Mouse (Mus musculus) cerebellum, postnatal 25 days (tissue): ENCODE results near the gene Lrrc74a.
A peak's percentile ranks its signal among the peaks of the same experiment; 100 is the strongest.

Experiments
- DNase-seq, 2 experiments: peaks; one replicate each; pipeline ENCODE4 v3.0.0; 2021; ENCODE audit warnings: mixed read lengths in 2 of 2

Gene Lrrc74a

DNA sequence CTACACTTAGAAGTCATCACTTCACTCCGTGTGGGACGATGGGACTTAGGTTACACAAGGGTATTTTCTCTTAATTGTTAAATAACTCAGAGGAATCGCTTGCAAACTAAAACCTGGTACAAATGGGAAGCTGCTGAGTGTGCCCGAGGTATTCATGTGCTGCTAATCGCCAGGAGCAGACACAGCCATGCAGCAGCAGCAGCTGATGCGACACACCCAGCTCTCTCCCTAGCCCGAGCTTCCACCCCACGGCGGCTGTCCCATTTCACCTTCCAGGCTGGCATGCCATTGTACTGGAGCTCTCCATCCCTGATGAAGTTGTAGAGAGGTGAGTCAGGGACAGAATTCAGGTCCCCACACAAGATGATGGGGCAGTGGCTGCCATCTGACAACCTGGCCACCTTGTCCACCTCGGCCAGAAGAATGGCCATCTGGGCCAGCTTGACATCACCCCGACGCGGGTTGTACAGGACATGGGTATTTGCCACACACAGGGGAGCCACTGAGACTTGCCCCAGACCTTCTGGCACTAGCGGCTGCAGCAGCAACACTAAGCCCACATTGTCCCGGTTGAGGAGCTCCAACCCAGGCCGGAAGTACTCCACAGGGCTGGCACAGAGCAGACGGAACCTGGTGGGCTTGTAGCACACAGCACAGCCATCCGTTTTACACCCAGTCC lies 14.1 kb upstream of the Lrrc74a start:
- peak; percentile 61 to 64 for DNase-seq

GRCm38 (mm10) chr12:86721453-86721852 lies 12.7 kb upstream of the Lrrc74a start:
- peak in 1 of 2 experiments; percentile 28 for DNase-seq

GRCm38 (mm10) chr12:86724300-86724699 lies 9.9 kb upstream of the Lrrc74a start:
- DNase-seq, result peak in 1 of 2 experiments; percentile 53

DNA sequence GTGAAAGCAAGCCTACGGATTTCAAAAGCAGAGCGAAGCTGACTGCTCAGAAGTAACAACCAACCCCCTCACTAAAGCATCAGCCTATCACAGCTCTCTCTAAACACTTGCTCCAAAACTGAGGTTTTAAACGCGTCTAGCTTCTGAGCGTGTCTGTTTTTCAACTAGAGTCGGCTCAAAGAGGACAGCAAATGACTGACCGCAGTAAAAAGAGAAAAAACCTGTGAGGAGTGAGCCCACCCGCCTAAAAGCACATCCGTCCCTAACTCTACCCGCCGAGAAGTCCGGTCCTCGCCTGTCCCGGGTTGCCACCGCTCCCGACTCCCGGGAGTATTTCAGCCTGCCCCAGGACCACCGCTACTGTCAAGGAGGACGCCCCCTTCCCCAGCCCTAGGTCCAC lies 8.5 kb upstream of the Lrrc74a start:
- no peak for DNase-seq

DNA sequence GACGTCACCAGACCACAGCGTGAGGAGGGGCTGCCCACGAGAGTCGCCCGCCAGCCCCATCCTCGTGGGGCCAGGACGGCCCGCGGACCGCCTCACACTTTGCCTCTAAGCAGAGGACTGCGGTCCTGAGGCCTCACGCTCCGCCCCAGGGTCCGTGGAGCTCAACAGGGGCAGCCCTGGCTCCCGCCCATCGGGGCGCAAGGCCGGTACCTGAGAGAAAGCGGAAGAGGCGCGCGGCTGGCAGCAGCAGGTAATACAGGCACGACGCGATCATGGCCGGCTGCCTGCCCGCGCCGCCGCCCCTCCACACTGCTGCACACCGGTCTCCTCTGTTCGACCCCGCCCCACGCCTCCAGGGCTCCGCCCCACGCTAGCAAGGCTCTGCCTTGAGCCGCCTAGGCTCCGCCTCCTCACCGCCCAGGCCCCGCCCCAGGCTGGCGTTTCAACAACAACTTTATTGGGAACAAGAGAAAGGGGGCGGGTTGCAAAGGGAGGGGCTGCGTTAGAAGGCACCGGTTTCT lies 8.0 kb upstream of the Lrrc74a start, which contains the start of gene Angel1:
Gene Angel1 (minus strand): TSS at position 341 of the 521 bp plus-strand sequence.
- peak; percentile 97 to 99 for DNase-seq

DNA sequence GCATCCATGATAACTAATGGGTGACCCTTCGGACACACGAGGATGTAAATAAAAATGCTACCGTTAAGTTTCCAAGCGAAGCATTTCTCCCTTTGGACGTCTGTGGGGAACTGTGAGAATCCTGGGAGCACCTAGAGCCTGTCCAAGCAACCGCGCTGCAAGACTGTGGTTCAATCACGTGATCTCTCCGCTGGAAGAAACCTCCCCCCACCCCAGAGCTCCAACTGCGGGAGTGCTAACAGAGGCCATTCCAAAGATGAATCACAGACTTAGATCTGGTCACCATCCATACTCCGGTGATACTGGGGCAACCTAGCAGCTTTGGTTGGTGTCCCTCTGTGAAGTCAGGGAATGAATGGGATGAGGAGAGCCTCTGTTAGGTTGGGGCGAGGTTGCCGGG lies 26.9 kb downstream of the Lrrc74a start:
- DNase-seq, result no peak

GRCm38 (mm10) chr12:86764060-86764459 lies 29.9 kb downstream of the Lrrc74a start:
- no peak for DNase-seq

DNA sequence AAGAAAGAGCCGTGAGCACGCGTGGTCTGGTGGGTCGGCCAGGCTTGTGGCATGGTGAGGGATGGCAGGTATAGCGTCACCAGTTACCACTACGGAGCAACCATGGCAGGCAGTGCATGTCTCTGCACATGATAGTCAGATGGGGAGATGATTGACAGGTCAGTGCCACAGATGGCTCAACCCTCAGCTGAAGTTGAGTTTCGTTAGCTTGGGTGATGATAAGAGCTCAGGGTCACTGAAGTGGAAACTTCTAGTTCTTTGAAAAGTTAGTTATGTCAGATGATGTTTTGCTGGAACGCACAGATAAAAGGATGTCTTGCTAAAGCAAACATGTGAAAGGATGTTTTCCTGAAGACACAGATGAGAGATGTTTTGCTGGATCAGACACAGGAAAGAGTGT lies 32.3 kb downstream of the Lrrc74a start:
- no peak for DNase-seq

DNA sequence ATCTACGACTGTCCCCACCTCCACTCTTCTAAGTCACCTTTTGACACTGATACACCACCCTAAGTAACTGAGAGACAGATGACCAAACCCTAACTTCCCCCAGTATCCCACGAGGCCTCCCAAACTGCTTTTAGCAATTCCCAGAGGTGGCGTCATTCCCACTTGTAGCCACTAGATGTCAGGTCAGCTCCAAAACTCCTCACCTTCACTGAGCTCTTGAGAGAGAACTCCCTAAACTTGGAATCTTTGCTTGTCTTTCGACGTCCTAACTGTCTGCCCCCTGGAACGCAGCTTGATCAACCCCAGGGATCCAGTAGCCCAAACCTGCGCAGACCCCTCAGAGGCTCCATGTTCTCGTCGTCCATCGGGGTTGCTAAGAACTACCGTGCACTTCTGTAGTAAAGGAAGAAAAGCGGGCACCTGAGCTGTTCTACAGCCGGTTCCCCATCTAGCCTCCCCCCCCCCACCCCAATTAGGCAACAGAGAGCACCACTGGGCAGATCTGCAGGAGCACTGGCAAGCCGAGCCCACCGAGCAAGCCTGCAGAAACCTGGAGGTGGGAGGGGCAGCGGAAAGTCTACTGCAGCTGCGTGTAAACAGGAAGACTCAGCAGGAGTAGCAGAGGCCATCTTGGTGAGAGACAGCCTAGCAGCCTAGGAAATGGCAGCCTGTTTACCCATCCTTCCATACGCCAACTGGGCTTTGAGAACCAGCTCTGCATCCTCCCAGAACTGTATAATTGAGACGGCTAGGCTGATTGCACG lies 33.9 kb downstream of the Lrrc74a start:
- DNase-seq, result peak; percentile 67 to 81

DNA sequence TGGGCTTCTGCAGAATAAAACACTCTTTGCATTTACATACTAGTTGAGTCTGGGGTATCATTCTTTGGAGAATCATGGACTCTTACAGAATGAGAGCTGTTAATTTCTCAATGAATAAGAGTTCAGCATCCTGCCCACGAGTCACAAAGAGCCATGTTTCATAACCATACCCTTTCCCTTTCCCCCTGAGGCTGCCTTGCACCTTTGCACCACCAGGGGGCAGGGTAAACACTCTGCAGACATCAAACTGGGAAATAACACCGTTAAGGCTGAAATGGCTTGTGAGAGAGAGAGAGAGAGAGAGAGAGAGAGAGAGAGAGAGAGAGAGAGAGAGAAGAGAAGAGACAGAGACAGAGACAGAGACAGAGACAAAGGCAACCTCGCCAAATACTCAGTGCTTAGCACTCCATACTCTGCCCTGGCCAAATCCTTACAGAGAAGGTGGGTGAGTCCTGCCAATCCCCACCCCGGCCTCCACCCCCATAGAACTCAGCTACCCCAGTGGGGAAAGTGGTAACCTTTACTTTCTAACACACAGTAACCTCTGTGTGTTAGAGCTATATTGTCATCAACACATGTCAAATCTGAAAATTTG lies 34.9 kb downstream of the Lrrc74a start:
- peak; percentile 93 to 94 for DNase-seq

DNA sequence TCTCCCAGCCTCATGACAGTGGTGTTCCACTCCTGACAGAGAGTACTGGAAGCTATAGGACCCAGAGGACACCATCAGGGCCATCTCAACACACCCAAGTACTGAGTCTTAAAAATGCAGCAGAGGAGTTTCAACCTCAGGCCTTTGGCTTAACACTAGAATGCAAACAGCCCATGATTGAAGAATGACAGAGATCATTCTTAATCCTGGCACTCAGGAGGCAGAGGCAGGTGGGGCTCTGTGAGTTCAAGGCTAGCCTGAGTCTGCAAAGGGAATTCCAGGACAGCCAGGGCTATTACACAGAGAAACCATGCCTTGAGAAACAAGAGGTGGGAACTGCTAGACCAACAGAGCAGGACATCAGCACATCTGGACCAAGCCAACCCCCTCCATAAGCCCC lies 35.6 kb downstream of the Lrrc74a start:
- DNase-seq, result no peak

DNA sequence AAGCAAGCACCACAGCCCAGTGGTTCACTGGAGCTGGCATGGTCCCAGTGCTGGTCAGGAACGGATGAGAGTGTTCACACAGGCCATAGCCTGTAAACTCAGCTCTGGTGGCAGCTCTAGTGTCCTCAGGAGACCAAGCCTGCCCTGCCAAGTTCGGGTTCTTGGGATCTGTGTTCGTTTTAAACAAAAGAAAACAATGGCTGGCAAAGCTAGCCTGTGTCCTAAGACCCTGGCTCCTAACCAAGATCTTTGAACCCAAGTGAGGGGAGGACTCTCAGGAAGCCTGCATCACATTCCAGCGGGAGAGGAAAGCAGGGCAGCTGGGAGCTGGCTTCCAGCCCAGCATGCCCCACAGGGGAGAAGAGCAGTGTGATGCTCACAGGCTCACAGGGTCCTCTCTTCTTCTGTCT lies 36.1 kb downstream of the Lrrc74a start:
- peak; percentile 59 to 62 for DNase-seq

GRCm38 (mm10) chr12:86770927-86771326 lies 36.8 kb downstream of the Lrrc74a start:
- no peak for DNase-seq

DNA sequence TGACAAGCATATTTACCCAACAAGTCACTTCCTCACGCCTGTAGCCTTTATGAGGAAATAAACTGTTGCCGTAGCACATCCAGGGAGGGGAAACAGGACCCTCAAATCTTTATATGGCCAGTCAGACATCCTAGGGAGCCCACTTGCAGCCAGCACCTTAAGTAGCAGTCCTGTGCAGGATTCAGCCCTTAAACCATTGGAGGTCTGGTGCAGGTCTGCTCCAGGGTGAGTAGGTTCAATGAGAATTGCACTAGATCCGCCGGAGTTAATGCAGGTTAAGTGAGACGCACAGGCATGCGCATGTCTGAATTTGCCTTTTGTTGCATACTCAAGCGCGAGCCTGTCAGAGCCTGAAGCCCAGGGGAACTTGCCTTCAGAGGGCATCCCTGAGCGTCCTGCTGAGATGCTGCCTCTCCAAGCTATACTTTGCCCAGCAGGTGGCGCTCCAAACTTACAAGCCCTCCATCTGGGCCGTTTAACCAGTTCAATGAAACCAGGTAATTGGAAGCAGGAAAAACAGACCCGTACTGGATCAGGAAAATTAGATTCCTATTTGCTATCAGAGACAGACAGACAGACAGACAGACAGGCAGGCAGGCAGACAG lies 37.8 kb downstream of the Lrrc74a start:
- DNase-seq, result peak; percentile 91 to 95

DNA sequence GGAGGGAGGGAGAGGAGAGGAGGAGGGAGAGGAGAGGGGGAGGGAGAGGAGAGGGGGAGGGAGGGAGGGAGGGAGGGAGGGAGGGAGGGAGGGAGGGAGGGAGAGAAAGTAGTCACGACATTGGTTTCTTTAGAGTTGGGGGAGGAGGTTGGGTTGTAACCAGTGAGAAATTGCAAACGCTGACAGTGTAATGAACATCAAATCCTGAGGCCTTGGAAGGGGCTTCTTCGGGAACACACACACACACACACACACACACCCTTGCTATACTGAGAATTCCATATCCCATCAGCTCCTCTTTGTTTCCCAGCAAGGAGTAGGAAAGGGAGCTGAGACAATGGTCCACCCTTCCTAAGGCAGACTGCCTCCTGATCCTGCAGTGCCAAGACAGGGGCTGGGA lies 38.4 kb downstream of the Lrrc74a start:
- DNase-seq, result no peak

DNA sequence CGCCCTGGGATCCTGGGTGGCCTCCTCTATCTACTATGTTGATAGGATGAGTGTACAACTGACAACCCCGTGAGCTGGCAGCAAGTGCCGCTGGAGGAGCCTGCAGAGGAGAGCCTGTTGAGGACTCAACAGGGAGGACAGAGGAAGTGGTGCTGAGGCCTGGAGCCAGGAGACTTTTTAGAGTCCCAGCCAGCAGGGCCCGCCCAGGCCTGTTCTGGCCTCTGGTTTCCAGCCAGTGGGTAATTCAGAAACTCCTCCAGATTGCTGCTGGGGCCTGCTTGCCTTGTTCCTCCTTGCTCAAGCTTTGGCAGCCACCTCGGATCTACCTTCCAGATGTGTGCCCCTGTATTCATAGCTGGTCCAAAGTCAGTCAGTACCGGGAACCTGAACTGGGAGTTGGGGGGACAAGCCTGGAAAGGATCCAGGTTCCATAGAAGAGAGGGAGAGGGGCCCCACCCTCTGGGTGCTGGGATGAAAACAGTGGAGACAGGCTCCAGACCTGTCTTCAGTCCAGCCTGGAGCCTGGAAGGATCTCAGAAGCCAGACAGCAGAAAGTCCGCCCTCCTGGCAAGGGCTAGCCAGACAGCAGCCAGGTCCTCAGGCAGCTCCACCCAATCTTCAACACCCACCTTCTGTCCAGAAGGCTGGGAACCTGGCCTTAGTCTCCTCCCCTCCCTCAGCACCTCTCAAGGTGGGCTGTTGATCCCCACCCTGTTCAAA lies 41.6 kb downstream of the Lrrc74a start:
- peak; percentile 30 to 38 for DNase-seq

- DNase-seq, result no peak
Observed at GRCm38 (mm10) chr12:86776341-86776860, 42.2 kb downstream of the Lrrc74a start.

- DNase-seq, result no peak
Observed at GRCm38 (mm10) chr12:86778531-86778930, 44.4 kb downstream of the Lrrc74a start.

GRCm38 (mm10) chr12:86779206-86779989 lies 45.2 kb downstream of the Lrrc74a start:
- no peak for DNase-seq

DNA sequence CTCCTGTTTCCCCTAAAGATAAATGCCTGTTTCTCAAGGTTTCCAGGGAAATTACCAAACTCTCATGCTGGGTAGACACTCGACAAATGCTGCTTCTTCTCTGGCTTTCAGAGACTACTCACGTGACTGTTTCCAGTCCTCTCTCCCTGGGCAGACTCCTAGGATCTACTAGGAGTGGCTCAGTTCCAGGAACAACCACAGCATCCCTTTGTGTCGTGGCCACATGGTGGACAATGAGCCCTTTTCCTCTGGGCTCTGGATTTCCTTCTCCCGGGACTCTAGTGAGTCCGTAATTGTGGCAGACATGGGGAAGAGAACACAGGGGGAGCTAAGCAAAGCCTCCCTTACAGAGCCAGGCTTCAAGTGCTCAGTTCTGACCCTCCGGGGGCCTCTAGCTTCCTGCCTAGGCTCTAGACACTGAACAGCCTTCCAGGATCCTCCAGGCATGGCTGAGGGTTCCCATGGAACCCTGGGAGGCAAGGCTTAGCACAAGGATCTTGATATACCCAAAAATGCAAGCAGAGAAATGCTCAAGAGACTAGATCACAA lies 47.6 kb downstream of the Lrrc74a start:
- peak in 1 of 2 experiments; percentile 24 for DNase-seq
